Mouse (Mus musculus) mesoderm, embryonic 11.5 days (tissue): ENCODE data around the gene Nrp1.

Source experiments
- DNase-seq: peaks from one replicate; pipeline ENCODE4 v3.0.0-alpha.2; 2012; ENCODE audit warnings: low read depth, low spot score

The Nrp1 gene

DNA sequence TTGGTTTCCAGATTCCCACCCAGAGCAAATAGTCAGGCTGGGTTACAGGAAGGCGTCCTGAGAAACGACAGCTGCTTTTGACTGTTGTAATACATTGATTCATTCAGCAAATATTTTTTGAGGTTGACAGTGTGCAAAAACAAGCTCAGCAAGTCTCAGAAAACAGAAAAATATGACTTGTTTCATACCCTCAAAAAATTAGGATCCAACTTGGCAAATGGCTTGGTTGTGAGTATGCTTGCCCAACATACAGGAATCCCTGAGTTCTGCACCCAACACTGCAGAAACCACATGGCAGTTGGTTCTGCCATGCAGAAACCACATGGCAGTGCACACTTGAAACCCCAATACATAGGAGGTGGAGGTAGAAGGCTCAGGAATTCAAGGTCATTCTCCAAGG is 107.1 kb downstream of the Nrp1 start:
- DNase-seq, result no peak

DNA sequence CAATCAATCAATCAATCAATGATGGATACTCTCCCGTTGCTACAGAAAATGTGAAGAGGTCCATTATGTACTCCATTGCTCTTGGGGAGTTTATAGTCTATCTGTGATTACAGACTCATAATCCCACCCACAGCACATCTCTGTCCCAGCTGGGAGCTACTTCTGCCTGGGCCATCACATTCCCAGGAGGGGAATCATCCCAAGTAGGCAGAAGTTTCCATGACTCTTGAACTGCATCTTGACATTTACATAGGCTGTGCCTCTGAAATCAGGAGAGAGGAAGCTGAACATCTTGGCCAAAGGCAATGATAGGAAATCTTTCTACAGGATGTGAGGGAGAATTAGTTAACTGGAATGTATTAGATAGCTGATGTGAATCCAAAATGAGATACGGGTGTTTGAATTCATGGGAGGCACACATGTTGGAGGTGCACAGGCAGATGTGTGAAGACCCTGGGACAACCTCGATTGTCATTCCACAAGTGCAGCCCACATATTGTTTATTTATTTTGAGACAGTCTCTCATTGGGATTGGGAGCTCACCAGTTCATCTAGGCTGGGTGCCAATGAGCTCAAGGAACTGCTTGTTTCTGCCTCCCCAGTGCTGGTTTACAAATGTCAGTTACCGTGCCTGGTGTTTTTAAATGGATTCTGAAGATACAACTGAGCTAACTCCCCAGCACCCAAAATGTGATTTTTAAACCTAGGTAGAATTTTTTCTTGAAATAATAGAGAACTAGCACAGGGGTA is 108.5 kb downstream of the Nrp1 start:
- no peak for DNase-seq

- DNase-seq, result no peak
Measured at GRCm38 (mm10) chr8:128470097-128470496, 111.7 kb downstream of the Nrp1 start.

DNA sequence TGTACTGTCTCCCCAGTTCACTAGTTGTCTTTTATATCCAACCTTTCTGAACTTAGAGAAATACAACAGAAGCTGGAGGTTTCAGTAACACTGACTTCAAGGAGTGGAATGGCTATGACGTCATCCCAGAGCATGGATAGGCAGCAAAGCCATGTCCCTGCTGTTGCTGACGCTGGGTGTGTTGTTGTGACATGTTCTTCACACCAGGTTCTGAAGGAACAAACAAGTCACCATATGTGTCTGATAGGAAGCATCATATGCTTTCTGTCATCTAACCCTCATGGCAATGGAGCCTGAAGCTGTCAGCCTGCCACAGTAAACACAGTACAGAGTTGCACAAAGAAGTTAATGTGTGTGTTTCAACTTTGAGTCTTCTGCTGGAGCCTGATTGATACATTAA is 112.8 kb downstream of the Nrp1 start:
- no peak for DNase-seq

- DNase-seq, result no peak
Measured at GRCm38 (mm10) chr8:128472871-128473270, 114.5 kb downstream of the Nrp1 start.

DNA sequence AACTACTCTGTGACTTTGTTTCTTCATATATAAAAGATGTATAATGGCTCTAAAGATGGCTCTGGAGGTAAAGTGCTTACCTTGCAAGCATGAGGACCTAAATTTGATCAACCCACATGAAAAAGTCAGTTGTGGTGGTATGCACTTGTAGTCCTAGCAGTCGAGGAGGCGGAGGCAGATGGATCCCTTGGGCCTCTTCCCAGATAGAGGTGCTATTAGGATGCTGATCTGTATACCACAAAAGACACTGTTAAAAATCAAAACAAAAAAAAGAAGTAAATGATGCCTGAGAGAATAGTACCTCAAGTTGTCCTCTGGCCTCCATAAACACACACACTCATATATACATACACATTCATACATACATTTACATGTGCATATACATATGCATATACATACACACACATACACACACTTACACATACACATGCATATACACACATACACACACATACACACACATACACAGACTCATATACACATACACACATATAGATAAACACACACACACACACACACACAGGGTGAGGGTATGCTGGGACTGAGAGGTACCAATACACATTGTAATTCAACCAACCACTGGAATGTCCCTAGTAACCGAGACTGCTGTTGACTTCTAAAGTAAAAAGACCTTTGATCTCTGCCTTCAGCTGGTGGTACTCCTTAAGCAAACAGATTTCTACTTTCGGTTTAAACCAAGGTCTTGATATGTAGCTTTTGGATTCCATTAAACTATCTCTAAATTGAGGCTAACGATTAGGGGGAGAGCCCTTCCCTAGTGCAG is 115.2 kb downstream of the Nrp1 start:
- no peak for DNase-seq

GRCm38 (mm10) chr8:128474614-128475013 is 116.2 kb downstream of the Nrp1 start:
- no peak for DNase-seq

- no peak for DNase-seq
Measured at GRCm38 (mm10) chr8:128476206-128476605, 117.8 kb downstream of the Nrp1 start.

DNA sequence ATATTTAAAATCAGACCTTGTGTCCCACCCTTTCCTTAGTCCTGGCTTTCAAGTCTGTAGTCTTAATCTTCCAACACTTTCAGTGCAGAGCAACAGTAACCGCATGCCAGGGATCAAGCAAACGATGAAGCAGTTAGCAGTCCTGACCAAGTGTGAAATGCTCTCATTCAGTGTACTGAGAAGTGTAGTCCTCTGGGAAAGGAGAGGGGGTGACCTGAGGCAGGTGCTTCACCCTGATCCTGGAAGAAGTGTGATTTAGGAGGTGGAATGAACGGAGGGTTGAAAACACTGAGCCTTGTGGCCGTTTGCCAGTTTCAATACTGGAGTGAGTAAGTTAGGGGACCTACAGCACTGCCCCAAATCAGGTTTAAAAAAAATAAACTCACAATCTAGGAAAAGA is 119.6 kb downstream of the Nrp1 start:
- DNase-seq, result no peak

- no peak for DNase-seq
Measured at GRCm38 (mm10) chr8:128479309-128480013, 121.1 kb downstream of the Nrp1 start.

DNA sequence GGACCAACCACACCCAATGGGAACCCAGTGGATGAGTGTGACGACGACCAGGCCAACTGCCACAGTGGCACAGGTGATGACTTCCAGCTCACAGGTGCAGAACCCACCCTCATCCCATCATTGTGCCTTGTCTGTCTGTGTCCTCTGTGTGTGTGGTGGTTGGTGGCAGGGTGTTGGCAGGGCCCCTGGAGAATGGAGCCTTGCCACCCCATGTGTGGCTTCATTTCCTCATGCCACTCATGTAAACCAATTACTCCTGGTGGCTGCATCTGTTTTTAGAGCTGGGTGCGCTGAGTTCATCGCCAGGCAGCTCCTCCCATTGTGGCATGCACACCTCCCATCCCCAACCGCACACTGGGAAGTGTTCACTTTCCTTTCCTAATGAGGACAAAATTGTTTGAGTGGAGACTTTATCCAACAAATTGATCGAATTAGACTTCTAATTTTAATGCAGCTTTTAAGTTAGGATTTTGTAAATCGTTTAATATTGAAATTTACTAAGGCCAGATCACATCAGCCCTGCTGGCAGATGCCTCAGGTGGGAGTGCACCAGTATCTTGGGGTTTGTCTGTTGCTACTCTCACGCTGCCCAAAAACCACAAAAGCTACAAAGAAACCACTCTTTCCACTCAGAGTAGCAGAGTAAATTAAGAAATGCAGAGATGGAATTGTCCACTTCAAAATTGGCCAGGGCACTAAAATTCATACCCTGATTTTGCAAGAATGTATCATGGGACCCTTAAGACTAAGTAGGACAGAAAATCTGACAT is 122.7 kb downstream of the Nrp1 start:
- no peak for DNase-seq

GRCm38 (mm10) chr8:128483344-128483743 is 124.9 kb downstream of the Nrp1 start:
- DNase-seq, result no peak

DNA sequence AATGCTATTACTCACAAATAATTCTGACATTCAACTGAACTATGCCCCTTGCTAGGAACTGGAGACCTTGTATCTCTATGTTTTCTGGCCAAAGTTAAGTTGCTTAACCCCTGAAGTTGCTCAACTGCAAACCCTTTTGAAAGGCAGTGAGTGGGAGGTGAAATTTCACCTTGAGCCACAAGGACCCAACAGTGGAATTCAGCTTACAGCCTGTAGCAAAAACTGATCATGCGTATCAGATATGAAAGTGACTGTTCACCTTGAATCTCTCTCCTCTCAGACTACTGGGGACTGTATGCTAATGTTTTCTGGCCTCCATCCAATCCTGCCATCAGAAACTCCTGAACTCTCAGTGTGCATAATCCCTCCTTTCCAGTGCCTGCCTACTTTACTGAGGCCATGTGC is 126.3 kb downstream of the Nrp1 start:
- DNase-seq, result no peak

- no peak for DNase-seq
Measured at GRCm38 (mm10) chr8:128486043-128486442, 127.6 kb downstream of the Nrp1 start.

DNA sequence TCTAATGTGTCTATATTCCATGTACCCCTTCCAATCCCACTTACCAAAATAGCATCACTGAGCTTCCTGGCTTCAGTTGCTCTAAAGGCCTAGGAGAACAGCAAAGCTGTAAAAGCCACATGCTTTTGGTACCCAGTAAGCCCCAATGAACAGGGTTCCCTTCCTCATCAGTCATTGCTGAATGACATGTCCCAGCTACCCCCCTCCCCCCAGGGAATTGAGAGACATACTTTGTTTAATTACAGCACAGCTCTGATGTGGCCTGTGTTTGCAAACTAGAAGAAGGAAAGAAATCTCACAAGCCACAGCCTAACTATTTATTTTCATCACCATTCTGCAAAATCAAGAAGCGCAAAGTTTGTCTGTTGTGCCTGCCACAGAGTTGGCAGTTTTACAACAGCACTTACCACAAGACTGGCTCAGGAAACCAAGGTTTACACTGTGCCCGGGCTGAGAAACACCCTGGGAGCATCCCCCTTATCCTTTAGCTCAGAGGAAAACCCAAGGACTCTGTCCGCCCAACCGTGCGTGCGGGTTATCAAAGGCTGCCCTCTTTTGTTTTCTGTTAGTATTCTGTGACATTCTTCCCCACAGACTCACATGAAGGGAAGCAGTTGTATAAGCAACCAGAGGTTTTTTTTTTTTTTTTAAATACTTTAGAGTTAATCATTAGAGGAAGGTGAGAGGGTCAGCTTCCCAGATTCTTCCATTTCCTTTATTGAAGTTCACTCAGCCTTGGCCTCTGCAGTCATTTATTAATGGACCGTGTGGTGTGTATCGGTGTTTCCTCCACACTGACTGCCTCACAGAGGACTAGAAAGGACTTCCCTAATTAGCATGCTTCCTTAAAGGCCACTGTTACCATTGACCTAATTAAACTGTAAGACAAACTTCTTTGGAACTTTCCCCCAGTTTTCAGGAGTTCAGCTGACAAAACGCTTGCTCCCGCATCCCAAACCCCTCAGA is 129.8 kb downstream of the Nrp1 start:
- peak; percentile 47 for DNase-seq

DNA sequence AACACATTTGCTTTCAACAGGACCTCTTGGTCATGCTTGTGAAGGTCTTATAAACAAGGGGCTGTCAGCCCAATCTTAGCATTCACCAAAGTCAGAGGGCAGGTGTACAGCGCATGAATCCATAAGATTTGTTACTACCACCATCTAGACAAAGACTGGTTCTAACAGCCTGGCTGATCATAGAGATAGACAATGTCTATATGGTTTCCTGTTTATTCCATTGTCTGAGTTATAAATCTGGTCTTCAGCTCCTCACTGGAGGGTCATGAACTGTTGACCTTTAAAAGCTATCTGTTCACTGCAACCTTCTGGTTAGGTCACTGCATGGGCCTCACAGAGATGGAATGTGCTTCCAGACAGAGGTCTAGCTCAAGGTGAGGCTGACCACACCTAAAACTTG is 130.9 kb downstream of the Nrp1 start:
- DNase-seq, result no peak

- peak; percentile 87 for DNase-seq
Measured at GRCm38 (mm10) chr8:128491126-128492067, 133.0 kb downstream of the Nrp1 start.

DNA sequence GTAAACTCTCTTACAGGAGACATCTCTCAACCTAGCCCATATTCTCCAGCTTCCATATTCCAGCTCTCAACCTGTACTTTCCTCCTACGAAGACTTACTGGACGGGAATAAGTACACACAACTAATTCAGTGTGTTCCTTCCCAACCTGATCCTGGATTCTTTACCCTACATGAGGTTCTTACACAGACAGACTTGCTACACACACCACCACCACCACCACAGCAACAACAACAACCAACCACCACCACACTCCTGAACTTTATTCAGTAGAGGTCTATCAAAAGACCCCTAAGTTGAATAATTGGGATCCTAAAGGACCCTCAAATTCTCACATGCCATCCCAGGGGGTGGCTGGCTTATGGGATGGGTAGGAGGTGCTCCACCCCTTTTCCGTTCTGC is 135.4 kb downstream of the Nrp1 start:
- DNase-seq, result no peak

DNA sequence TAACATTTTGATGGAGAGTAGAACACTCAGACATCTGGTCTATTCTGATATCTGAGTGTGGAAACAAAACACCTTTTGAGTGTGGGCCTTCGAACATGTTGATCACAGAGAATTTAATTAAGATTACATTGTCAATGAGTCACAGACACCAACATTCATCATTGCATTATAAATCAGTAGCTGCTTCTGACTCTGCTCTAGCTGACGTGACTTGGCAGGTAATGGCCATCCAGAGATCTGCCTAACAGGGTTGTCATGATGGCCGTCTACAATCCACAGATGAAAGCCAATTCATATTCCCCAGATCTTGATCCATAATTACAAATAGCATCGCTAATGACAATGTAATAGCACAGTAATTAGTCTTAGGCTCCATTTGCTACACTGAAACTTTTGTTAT is 140.4 kb downstream of the Nrp1 start:
- no peak for DNase-seq
